Mouse (Mus musculus): Measurements from ENCODE around the gene Dpf2. TPM values are rescaled to one million over a fixed set of nuclear protein-coding genes. Genes with fewer than 3 reads are reported as not detected.

Gene Dpf2
- polyA plus RNA-seq (2015; fragmentation: Nextera tagmentation; extraction: Ambion mirVana), result 155 TPM in 2 replicates

GRCm38 (mm10) chr19:5913007-5913719, at the start of gene Dpf2:
Dpf2 (minus strand) TSS chr19:5913010.
- Histone ChIP-seq H3K4me1 (replicated peaks; ENCODE audit: control insufficient read depth, insufficient read depth, low read length) (peaks cover 24% of the 10 kb centered on the region), H3K36me3 (ENCODE audit: control insufficient read depth, insufficient read depth, low read length) (peaks cover 15% of the 10 kb centered on the region), H3K27ac (ENCODE audit: low read length) (peak within 1 kb of the TSS; percentile 90), H3K9ac (ENCODE audit: low read length) (peak within 1 kb of the TSS; percentile 99), H3K4me2 (ENCODE audit: low read depth, low read length) (peak within 1 kb of the TSS; percentile 79), H3K4me3 (ENCODE audit: low read length) (peak within 1 kb of the TSS; percentile 94), H3K9me3 (ENCODE audit: control insufficient read depth, low read length) (no peaks in the 10 kb centered on the region), H3K27me3 (ENCODE audit: control insufficient read depth, insufficient read depth, low read depth, low read length) (no peaks in the 10 kb centered on the region)
- ATAC-seq (ENCODE audit: low read depth), result no peak
- 19% methylated on average over 13 of the region's 13 CpGs for WGBS

- no peak for ATAC-seq (ENCODE audit: low read depth)
- Histone ChIP-seq H3K4me2 (ENCODE audit: low read depth, low read length) (no peak overlapping the region), H3K27me3 (ENCODE audit: control insufficient read depth, insufficient read depth, low read depth, low read length) (no peaks in the 10 kb centered on the region), H3K36me3 (ENCODE audit: control insufficient read depth, insufficient read depth, low read length) (peaks cover 12% of the 10 kb centered on the region), H3K4me1 (replicated peaks; ENCODE audit: control insufficient read depth, insufficient read depth, low read length) (peaks cover 16% of the 10 kb centered on the region), H3K9me3 (ENCODE audit: control insufficient read depth, low read length) (no peaks in the 10 kb centered on the region), H3K4me3 (ENCODE audit: low read length) (no peak overlapping the region), H3K27ac (ENCODE audit: low read length) (no peak overlapping the region), H3K9ac (ENCODE audit: low read length) (no peak overlapping the region)
- WGBS, result 84% methylated on average over 5 of the region's 5 CpGs
Observed at GRCm38 (mm10) chr19:5957371-5957770, 44.6 kb upstream of the Dpf2 start.

- peak; percentile 74 for ATAC-seq (ENCODE audit: low read depth)
- peaks cover 13% of the 10 kb centered on the region for H3K36me3 ChIP-seq (ENCODE audit: control insufficient read depth, insufficient read depth, low read length)
- H3K4me3 ChIP-seq (ENCODE audit: low read length), result no peak overlapping the region
- no peak overlapping the region for H3K4me2 ChIP-seq (ENCODE audit: low read depth, low read length)
- H3K27me3 ChIP-seq (ENCODE audit: control insufficient read depth, insufficient read depth, low read depth, low read length), result no peaks in the 10 kb centered on the region
- peaks cover 17% of the 10 kb centered on the region for H3K4me1 ChIP-seq (replicated peaks; ENCODE audit: control insufficient read depth, insufficient read depth, low read length)
- 9% methylated on average over 3 of the region's 3 CpGs for WGBS
- H3K9me3 ChIP-seq (ENCODE audit: control insufficient read depth, low read length), result no peaks in the 10 kb centered on the region
- no peak overlapping the region for H3K27ac ChIP-seq (ENCODE audit: low read length)
- no peak overlapping the region for H3K9ac ChIP-seq (ENCODE audit: low read length)
Observed at GRCm38 (mm10) chr19:5956685-5957084, 43.9 kb upstream of the Dpf2 start.

- Histone ChIP-seq H3K27me3 (ENCODE audit: control insufficient read depth, insufficient read depth, low read depth, low read length) (no peaks in the 10 kb centered on the region), H3K9me3 (ENCODE audit: control insufficient read depth, low read length) (no peaks in the 10 kb centered on the region), H3K36me3 (ENCODE audit: control insufficient read depth, insufficient read depth, low read length) (peaks cover 20% of the 10 kb centered on the region), H3K4me2 (ENCODE audit: low read depth, low read length) (peak overlapping the region; percentile 48), H3K9ac (ENCODE audit: low read length) (0 out of 2 replicates have a peak overlapping the region, but pooled peaks have one; percentile 7), H3K4me3 (ENCODE audit: low read length) (peak overlapping the region; percentile 36), H3K4me1 (replicated peaks; ENCODE audit: control insufficient read depth, insufficient read depth, low read length) (peaks cover 18% of the 10 kb centered on the region), H3K27ac (ENCODE audit: low read length) (peak overlapping the region; percentile 48)
- 51% methylated on average over 28 of the region's 28 CpGs for WGBS
- ATAC-seq (ENCODE audit: low read depth), result peak; percentile 46
Observed at GRCm38 (mm10) chr19:5955704-5956670, 43.2 kb upstream of the Dpf2 start.

GRCm38 (mm10) chr19:5954936-5955335, 42.1 kb upstream of the Dpf2 start:
- no peak overlapping the region for H3K9ac ChIP-seq (ENCODE audit: low read length)
- no peaks in the 10 kb centered on the region for H3K9me3 ChIP-seq (ENCODE audit: control insufficient read depth, low read length)
- peaks cover 18% of the 10 kb centered on the region for H3K4me1 ChIP-seq (replicated peaks; ENCODE audit: control insufficient read depth, insufficient read depth, low read length)
- H3K4me3 ChIP-seq (ENCODE audit: low read length), result no peak overlapping the region
- no peak for ATAC-seq (ENCODE audit: low read depth)
- no peak overlapping the region for H3K27ac ChIP-seq (ENCODE audit: low read length)
- 85% methylated on average over 10 of the region's 10 CpGs for WGBS
- no peaks in the 10 kb centered on the region for H3K27me3 ChIP-seq (ENCODE audit: control insufficient read depth, insufficient read depth, low read depth, low read length)
- no peak overlapping the region for H3K4me2 ChIP-seq (ENCODE audit: low read depth, low read length)
- peaks cover 28% of the 10 kb centered on the region for H3K36me3 ChIP-seq (ENCODE audit: control insufficient read depth, insufficient read depth, low read length)

- Histone ChIP-seq H3K4me2 (ENCODE audit: low read depth, low read length) (no peak overlapping the region), H3K27me3 (ENCODE audit: control insufficient read depth, insufficient read depth, low read depth, low read length) (no peaks in the 10 kb centered on the region), H3K4me3 (ENCODE audit: low read length) (no peak overlapping the region), H3K27ac (ENCODE audit: low read length) (no peak overlapping the region), H3K9ac (ENCODE audit: low read length) (no peak overlapping the region), H3K9me3 (ENCODE audit: control insufficient read depth, low read length) (no peaks in the 10 kb centered on the region), H3K36me3 (ENCODE audit: control insufficient read depth, insufficient read depth, low read length) (peaks cover 34% of the 10 kb centered on the region), H3K4me1 (replicated peaks; ENCODE audit: control insufficient read depth, insufficient read depth, low read length) (peaks cover 18% of the 10 kb centered on the region)
- WGBS, result 80% methylated on average over 22 of the region's 22 CpGs
- no peak for ATAC-seq (ENCODE audit: low read depth)
Observed at GRCm38 (mm10) chr19:5954031-5954710, 41.4 kb upstream of the Dpf2 start.

GRCm38 (mm10) chr19:5953201-5953770, 40.5 kb upstream of the Dpf2 start:
- WGBS, result 89% methylated on average over 19 of the region's 19 CpGs
- no peak for ATAC-seq (ENCODE audit: low read depth)
- Histone ChIP-seq H3K27ac (ENCODE audit: low read length) (no peak overlapping the region), H3K4me2 (ENCODE audit: low read depth, low read length) (no peak overlapping the region), H3K36me3 (ENCODE audit: control insufficient read depth, insufficient read depth, low read length) (peaks cover 36% of the 10 kb centered on the region), H3K4me1 (replicated peaks; ENCODE audit: control insufficient read depth, insufficient read depth, low read length) (peaks cover 18% of the 10 kb centered on the region), H3K9me3 (ENCODE audit: control insufficient read depth, low read length) (no peaks in the 10 kb centered on the region), H3K4me3 (ENCODE audit: low read length) (no peak overlapping the region), H3K27me3 (ENCODE audit: control insufficient read depth, insufficient read depth, low read depth, low read length) (no peaks in the 10 kb centered on the region), H3K9ac (ENCODE audit: low read length) (no peak overlapping the region; the same call in 1 of the 2 replicates)

GRCm38 (mm10) chr19:5952071-5952691, 39.4 kb upstream of the Dpf2 start:
- H3K4me3 ChIP-seq (ENCODE audit: low read length), result no peak overlapping the region
- no peaks in the 10 kb centered on the region for H3K27me3 ChIP-seq (ENCODE audit: control insufficient read depth, insufficient read depth, low read depth, low read length)
- H3K36me3 ChIP-seq (ENCODE audit: control insufficient read depth, insufficient read depth, low read length), result peaks cover 37% of the 10 kb centered on the region
- H3K9ac ChIP-seq (ENCODE audit: low read length), result 0 out of 2 replicates have a peak overlapping the region, but pooled peaks have one; percentile 34
- H3K4me2 ChIP-seq (ENCODE audit: low read depth, low read length), result 0 out of 2 replicates have a peak overlapping the region, but pooled peaks have one; percentile 7
- no peaks in the 10 kb centered on the region for H3K9me3 ChIP-seq (ENCODE audit: control insufficient read depth, low read length)
- ATAC-seq (ENCODE audit: low read depth), result peak; percentile 72
- H3K4me1 ChIP-seq (replicated peaks; ENCODE audit: control insufficient read depth, insufficient read depth, low read length), result peaks cover 18% of the 10 kb centered on the region
- peak overlapping the region; percentile 80 for H3K27ac ChIP-seq (ENCODE audit: low read length)
- WGBS, result 65% methylated on average over 13 of the region's 13 CpGs
